Mouse (Mus musculus) kidney, embryonic 16.5 days (tissue): ENCODE measurements around the gene Lrp6. TPM values are rescaled to one million over a fixed set of nuclear protein-coding genes. Genes with fewer than 3 reads are reported as not detected.

Source experiments
- ATAC-seq: fragments of 200-750 bp; cut with Nextera tagmentation; 2 replicates; pipeline ENCODE4 v1.8.0; 2017; ENCODE audit warnings: moderate TSS enrichment; ENCODE audit not compliant: low FRiP score, low TSS enrichment
- H3K27ac ChIP-seq: fragments of 300-500 bp; sonication (generic); 2 replicates; pipeline ENCODE4 v1.5.1; 2014; ENCODE audit warnings: low read length
- H3K27me3 ChIP-seq: fragments of 300-500 bp; sonication (generic); 2 replicates; pipeline ENCODE4 v1.6.1; 2014; ENCODE audit warnings: low read length, control low read depth, mixed read lengths; ENCODE audit not compliant: insufficient read depth
- H3K36me3 ChIP-seq: fragments of 300-500 bp; sonication (generic); 2 replicates; pipeline ENCODE4 v1.6.1; 2014; ENCODE audit warnings: low read length, control low read depth, mixed read lengths; ENCODE audit not compliant: insufficient read depth
- H3K4me1 ChIP-seq: fragments of 300-500 bp; sonication (generic); 2 replicates; pipeline ENCODE4 v1.6.1; 2014; ENCODE audit warnings: low read length, control low read depth, mixed read lengths; ENCODE audit not compliant: insufficient read depth
- H3K4me2 ChIP-seq: fragments of 300-500 bp; sonication (generic); replicated peaks from 2 replicates; pipeline ENCODE4 v1.6.1; 2014; ENCODE audit warnings: low read depth, low read length
- H3K4me3 ChIP-seq: fragments of 300-500 bp; sonication (generic); 2 replicates; pipeline ENCODE4 v1.5.1; 2014; ENCODE audit warnings: mild to moderate bottlenecking, low read length
- H3K9ac ChIP-seq: fragments of 300-500 bp; sonication (generic); replicated peaks from 2 replicates; pipeline ENCODE4 v1.6.1; 2014; ENCODE audit warnings: low read length
- H3K9me3 ChIP-seq: fragments of 300-500 bp; sonication (generic); 2 replicates; pipeline ENCODE4 v1.6.1; 2016; ENCODE audit warnings: low read length, control low read depth
- WGBS: fragments of 180-500 bp; shearing (Covaris S2); extraction: QIAGEN DNeasy Blood & Tissue Kit; methylation state at CpG from one replicate; pipeline ENCODE4 v1.1.7; 2014; 5-methylcytosine and 5-hydroxymethylcytosine counted together
- polyA plus RNA-seq: library from polyadenylated mRNA; unstranded; fragments of >200 nt; fragmentation: Nextera tagmentation; extraction: Ambion mirVana; gene quantifications from 2 replicates; pipeline ENCODE4 v1.2.1, GENCODE M21; 2015

The Lrp6 gene
- polyA plus RNA-seq, 1 experiment from 2014 or later: 37.4 TPM

- Histone ChIP-seq H3K27me3 (no peaks in the 10 kb centered on the region), H3K4me2 (no peak overlapping the region), H3K27ac (no peak overlapping the region), H3K4me1 (peaks cover 8% of the 10 kb centered on the region; the same call in 1 of the 2 replicates), H3K9ac (no peak overlapping the region), H3K36me3 (peaks cover 75% of the 10 kb centered on the region), H3K9me3 (no peaks in the 10 kb centered on the region), H3K4me3 (no peak overlapping the region)
- WGBS: 84% methylated on average over 1 of the region's 1 CpGs
- ATAC-seq: no peak
Measured at GRCm38 (mm10) chr6:134454093-134454492, 112.7 kb downstream of the Lrp6 start.

- 31% methylated on average over 14 of the region's 14 CpGs for WGBS
Measured at GRCm38 (mm10) chr6:134450661-134451119, 116.1 kb downstream of the Lrp6 start.

DNA sequence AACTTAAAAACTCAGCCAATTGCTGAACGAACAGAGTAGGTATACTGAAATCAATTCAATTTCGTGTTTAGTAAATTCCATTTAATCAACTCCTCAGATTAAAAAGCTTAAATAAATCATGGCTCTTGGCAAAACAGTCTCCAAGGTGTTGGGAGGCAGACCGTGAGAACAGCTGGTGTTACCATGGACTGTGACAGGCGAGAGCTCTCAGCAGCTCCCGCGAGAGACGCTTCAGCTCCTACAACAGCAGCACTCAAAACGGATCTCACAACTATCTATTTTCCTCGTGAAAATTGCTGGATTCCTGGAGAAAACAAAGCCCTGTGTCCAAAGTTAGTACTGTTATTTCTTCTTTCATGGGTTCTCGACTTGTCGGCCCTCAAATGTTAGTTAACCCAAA lies 116.8 kb downstream of the Lrp6 start:
- no peak overlapping the region for H3K27ac ChIP-seq

More at GRCm38 (mm10) chr6:134450661-134451119, 116.1 kb downstream of the Lrp6 start:
- Histone ChIP-seq H3K27me3 (no peaks in the 10 kb centered on the region), H3K9me3 (no peaks in the 10 kb centered on the region), H3K4me3 (no peak overlapping the region), H3K4me2 (no peak overlapping the region), H3K9ac (no peak overlapping the region), H3K27ac (peak overlapping the region; percentile 37; the same call in 1 of the 2 replicates), H3K4me1 (peaks cover 8% of the 10 kb centered on the region; the same call in 1 of the 2 replicates), H3K36me3 (peaks cover 59% of the 10 kb centered on the region)
- ATAC-seq: peak; percentile 80

DNA sequence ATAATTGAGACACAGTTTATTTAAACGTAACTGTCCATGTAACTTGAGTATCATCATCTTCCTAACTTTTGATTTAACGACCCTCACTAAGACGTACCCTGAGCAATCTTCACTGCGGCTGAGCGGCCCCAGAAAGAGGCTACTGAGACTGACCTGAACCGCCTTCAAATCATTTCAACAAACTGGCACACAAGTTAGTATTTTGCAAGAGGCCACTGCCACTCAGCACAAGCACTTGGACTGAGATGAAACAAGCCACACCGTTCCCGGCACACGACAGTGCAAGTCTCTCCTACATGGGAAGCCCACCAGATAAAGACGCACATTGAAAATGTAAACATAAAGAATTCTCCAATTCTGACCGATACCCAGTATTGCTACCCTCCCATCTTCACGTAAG lies 118.3 kb downstream of the Lrp6 start:
- ATAC-seq: no peak
- no peak overlapping the region for H3K4me2 ChIP-seq
- no peaks in the 10 kb centered on the region for H3K9me3 ChIP-seq
- H3K36me3 ChIP-seq: peaks cover 48% of the 10 kb centered on the region
- no peaks in the 10 kb centered on the region for H3K27me3 ChIP-seq
- no peak overlapping the region for H3K4me3 ChIP-seq
- peaks cover 13% of the 10 kb centered on the region; the same call in 1 of the 2 replicates for H3K4me1 ChIP-seq
- 83% methylated on average over 12 of the region's 12 CpGs for WGBS
- no peak overlapping the region for H3K9ac ChIP-seq
- no peak overlapping the region for H3K27ac ChIP-seq

More for the DNA sequence above, 116.8 kb downstream of the Lrp6 start:
- no peak overlapping the region for H3K4me2 ChIP-seq
- no peak overlapping the region for H3K9ac ChIP-seq
- no peaks in the 10 kb centered on the region for H3K9me3 ChIP-seq
- peaks cover 8% of the 10 kb centered on the region; the same call in 1 of the 2 replicates for H3K4me1 ChIP-seq
- 40% methylated on average over 11 of the region's 11 CpGs for WGBS
- no peaks in the 10 kb centered on the region for H3K27me3 ChIP-seq
- H3K4me3 ChIP-seq: no peak overlapping the region
- ATAC-seq: no peak
- peaks cover 59% of the 10 kb centered on the region for H3K36me3 ChIP-seq

- Histone ChIP-seq H3K36me3 (peaks cover 18% of the 10 kb centered on the region), H3K9me3 (no peaks in the 10 kb centered on the region), H3K27ac (peak overlapping the region; percentile 78), H3K4me1 (peaks cover 22% of the 10 kb centered on the region), H3K27me3 (no peaks in the 10 kb centered on the region), H3K9ac (no peak overlapping the region), H3K4me2 (no peak overlapping the region), H3K4me3 (no peak overlapping the region)
- 60% methylated on average over 5 of the region's 5 CpGs for WGBS
- ATAC-seq: no peak
Measured at GRCm38 (mm10) chr6:134443925-134444324, 122.8 kb downstream of the Lrp6 start.

DNA sequence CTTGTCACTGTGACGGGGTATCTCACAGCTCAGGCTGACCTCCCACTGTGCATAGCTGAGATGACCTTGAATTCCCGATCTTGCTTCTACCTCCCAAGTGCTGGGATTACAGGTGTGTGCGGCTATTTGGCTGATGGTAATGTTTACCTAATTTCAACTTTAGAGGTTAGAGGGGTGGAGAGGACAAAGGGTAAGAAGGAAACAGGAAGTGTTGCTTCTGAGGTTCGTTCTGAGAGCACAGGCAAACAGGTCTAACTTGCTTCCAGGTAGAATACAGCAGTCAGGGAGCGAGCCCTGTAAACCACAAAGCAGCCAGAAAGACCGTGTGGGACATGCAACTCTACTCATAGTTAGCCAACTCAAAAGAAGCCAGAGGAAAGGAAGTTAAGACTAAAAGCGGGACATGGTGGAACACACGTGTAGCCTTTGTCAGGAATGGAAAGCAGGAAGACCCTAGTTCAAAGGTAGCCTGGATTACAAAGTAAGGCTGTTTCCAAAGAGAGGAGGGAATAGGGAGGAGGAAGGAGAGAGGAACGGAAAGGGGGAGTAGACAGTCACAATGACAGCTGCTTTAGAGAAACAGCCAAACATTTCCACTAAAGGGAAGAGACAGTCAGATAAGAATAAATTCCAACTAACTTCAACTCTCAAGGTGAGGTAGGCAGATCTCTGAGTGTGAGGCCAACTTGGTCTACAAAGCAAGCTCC lies 123.4 kb downstream of the Lrp6 start:
- Histone ChIP-seq H3K4me2 (no peak overlapping the region), H3K4me3 (no peak overlapping the region), H3K27ac (peak overlapping the region; percentile 78), H3K4me1 (peaks cover 25% of the 10 kb centered on the region), H3K27me3 (no peaks in the 10 kb centered on the region), H3K9me3 (no peaks in the 10 kb centered on the region), H3K9ac (no peak overlapping the region), H3K36me3 (peaks cover 18% of the 10 kb centered on the region)
- 53% methylated on average over 9 of the region's 9 CpGs for WGBS
- ATAC-seq: peak; percentile 58; the same call in 1 of the 2 replicates

DNA sequence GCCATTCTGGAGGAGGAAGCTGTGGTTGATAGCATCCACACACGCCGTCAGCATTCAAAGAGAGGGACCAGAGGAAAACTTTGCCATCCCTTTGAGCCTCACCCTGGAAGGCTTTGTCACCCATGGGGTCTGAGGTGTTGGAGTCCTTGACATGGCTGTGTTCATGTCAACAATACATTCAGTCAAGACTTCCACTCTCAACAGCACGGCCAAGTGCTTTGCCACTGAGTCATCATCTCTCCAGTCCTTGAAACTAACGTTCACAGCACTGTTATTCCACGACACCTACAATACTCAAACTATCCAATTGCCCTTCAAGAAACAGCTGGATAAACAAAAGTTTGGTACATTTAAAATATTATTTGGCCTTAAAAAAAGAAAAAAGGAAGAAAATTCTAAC lies 124.5 kb downstream of the Lrp6 start:
- 71% methylated on average over 5 of the region's 5 CpGs for WGBS
- peaks cover 25% of the 10 kb centered on the region for H3K4me1 ChIP-seq
- no peak overlapping the region for H3K9ac ChIP-seq
- no peak overlapping the region for H3K27ac ChIP-seq
- no peaks in the 10 kb centered on the region for H3K9me3 ChIP-seq
- ATAC-seq: no peak
- peaks cover 15% of the 10 kb centered on the region for H3K36me3 ChIP-seq
- H3K27me3 ChIP-seq: no peaks in the 10 kb centered on the region
- no peak overlapping the region for H3K4me3 ChIP-seq
- H3K4me2 ChIP-seq: no peak overlapping the region

GRCm38 (mm10) chr6:134441716-134442115 lies 125.0 kb downstream of the Lrp6 start:
- Histone ChIP-seq H3K36me3 (peaks cover 14% of the 10 kb centered on the region), H3K27ac (no peak overlapping the region), H3K9ac (no peak overlapping the region), H3K9me3 (no peaks in the 10 kb centered on the region), H3K27me3 (no peaks in the 10 kb centered on the region), H3K4me3 (no peak overlapping the region), H3K4me1 (peaks cover 25% of the 10 kb centered on the region), H3K4me2 (no peak overlapping the region)
- 90% methylated on average over 3 of the region's 3 CpGs for WGBS
- no peak for ATAC-seq

- no peak for ATAC-seq
- Histone ChIP-seq H3K36me3 (peaks cover 4% of the 10 kb centered on the region), H3K4me1 (peaks cover 25% of the 10 kb centered on the region), H3K4me2 (peak overlapping the region; percentile 62), H3K9ac (peak overlapping the region; percentile 52), H3K4me3 (peak overlapping the region; percentile 34), H3K9me3 (no peaks in the 10 kb centered on the region), H3K27ac (0 out of 2 replicates have a peak overlapping the region, but pooled peaks have one; percentile 36), H3K27me3 (no peaks in the 10 kb centered on the region)
- WGBS: 18% methylated on average over 10 of the region's 10 CpGs
Measured at GRCm38 (mm10) chr6:134440023-134440422, 126.7 kb downstream of the Lrp6 start.

DNA sequence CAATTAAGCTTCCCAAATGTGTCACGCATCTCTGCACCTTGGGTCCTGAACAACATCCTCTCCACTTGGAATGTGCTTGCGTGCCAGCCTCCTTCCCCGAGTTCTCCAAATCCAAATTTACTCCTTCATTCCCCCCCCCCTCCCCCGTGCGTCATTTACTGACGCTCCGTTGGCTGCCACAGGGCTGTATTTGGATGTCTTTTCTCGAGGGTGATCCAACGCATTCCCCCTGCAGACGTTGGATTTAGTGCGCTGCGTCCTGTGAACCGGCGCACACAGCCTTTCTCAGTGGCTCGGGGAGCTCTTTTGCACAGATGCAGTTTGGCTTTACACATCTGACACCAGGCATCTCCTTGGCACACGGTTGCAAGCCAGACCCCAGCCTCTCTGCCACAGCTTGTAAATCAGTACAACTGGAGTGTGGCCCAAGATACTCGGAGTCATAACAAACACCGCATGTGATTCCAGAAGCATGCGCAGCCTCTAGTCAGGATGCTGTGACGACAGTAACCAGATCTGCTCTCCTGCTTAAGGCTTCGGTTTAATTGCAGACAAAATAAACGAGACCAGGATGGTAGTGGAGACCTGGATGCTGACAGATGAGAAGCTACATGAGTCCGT lies 127.3 kb downstream of the Lrp6 start:
- ATAC-seq: peak; percentile 64
- no peaks in the 10 kb centered on the region for H3K27me3 ChIP-seq
- H3K36me3 ChIP-seq: no peaks in the 10 kb centered on the region
- H3K4me1 ChIP-seq: peaks cover 25% of the 10 kb centered on the region
- 6% methylated on average over 23 of the region's 23 CpGs for WGBS
- H3K4me3 ChIP-seq: peak overlapping the region; percentile 34
- H3K27ac ChIP-seq: 0 out of 2 replicates have a peak overlapping the region, but pooled peaks have one; percentile 36
- H3K9me3 ChIP-seq: no peaks in the 10 kb centered on the region
- H3K4me2 ChIP-seq: peak overlapping the region; percentile 62
- peak overlapping the region; percentile 52 for H3K9ac ChIP-seq
